Mouse (Mus musculus) kidney, postnatal 36 days (tissue): ENCODE measurements around the gene Tsc1.

Experiments used
- DNase-seq, 2 experiments: peaks; one replicate each; pipeline ENCODE4 v3.0.0; 2021 to 2022; ENCODE audit warnings: mixed read lengths in 2 of 2

Tsc1 gene

DNA sequence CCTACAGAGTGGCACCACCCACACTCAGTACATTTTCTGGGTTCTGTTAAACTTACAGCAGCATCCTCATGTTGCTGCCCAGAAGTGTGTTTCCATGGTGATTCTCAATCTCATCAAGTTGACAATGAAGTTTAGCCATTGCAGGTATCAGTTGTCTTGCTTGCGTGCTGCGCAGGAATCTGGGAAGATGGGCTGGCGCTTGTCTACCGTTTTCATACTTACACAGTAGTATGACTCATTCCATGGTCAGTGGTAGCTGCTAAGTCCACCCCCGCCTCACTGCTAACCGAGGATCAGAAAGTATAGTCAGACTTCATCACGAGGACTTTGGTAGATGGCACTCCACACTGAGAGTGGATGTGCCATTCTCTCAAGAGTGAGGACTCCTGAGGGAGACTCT lies 12.3 kb downstream of the Tsc1 start:
- no peak for DNase-seq

DNA sequence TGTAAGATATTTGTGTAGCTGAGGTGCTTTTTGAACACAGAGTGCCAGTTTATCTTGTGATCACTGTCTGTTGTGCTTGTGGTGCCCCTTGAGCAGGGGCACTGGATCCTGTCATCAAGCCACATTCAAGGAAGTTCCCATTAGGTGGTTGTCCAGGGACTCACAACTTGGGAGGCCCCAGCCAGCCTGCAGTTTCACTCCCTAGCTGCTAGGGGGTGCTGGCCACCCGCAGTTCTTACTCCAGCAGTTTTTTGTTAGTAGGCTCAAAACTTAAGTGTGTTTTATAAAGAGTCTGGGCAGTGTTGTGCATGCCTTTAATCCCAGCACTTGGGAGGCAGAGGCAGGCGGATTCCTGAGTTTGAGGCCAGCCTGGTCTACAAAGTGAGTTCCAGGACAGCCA lies 13.3 kb downstream of the Tsc1 start:
- DNase-seq = peak; percentile 33 to 61

DNA sequence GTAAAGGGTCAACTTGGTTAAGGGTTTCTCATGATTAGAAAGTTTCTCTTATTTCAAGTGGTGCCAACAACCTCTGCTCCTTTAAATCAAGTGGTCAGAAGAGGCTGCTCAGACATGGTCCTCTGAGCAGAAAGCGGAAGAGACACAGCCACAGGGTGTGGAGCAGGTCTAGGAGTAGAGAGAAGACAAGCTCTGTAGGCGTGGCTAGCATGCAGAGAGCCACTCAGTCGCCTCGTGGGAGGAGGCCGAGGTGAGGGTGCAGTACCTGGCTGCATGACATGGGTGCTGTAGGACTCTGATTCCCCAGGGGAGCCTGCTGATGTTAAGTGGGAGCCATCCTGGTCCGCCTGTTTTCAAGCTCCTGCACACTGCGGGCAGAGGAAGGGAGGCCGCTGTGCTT lies 15.2 kb downstream of the Tsc1 start:
- no peak for DNase-seq

DNA sequence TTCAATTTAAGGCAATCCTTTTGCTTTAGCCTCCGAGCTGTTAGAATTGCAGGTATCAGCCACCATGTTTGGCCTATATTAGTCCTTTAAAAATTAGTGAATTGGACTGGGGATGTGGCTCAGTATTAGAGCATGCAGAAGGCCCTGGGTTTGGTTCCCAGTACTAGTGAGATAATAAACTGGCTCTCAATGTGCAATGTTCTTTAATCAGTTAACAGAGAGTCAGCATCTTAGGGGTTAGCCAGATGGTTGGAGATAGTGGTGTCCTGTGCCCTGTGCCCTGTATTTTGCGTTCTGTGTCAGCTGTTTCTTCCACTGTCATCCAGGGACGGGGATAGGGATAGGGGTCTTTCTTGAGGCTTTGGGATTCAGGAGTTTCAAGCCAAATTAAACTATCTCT lies 21.9 kb downstream of the Tsc1 start:
- no peak for DNase-seq

DNA sequence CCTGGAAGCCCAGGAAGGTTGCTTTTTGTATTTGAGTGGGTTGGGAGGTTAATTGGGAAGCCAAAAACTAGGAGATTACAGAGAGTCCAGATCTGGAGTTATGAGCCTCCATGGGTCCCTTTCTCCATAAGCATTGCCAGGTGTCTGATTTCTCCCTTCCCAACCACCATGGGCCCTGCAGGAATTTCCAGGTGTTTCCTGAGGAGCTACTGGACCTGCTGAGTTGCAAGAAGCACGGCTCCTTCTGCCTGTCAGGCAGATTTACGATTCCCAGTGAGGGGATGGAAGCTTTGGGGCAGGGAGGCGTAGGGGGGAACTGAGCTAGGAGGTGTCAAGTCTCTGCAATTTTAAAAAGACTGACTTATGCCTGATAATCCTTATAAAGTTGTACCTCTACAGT lies 24.8 kb downstream of the Tsc1 start:
- no peak for DNase-seq

DNA sequence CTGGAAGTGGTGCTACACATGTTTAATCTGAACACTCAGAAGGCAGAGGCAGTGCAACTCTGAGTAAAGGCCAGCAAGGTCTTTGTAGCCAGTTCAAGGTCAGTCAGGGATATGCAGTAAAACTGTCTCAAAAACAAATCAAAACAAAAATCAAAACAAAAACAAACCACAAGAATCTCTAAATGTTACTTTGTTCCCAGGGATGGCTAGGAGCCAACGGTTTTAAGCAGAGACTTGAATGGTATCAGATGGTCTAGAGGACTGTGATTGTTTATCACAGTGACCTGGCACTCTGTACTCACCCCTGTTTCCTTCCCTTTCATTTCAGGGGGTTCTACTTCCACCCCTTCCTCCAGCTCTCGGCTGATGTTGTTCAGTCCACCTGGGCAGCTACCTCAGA lies 30.4 kb downstream of the Tsc1 start:
- DNase-seq = peak; percentile 29 to 40

DNA sequence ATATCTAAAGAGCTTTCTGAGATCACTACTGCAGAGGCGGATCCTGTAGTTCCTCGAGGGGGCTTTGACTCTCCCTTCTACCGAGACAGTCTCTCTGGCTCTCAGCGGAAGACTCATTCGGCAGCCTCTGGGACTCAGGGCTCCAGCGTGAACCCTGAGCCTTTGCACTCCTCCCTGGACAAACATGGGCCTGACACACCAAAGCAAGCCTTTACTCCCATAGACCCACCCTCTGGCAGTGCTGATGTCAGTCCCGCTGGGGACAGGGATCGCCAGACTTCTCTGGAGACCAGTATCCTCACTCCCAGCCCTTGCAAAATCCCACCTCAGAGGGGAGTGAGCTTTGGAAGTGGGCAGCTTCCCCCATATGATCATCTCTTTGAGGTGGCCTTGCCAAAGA lies 35.0 kb downstream of the Tsc1 start:
- no peak for DNase-seq

DNA sequence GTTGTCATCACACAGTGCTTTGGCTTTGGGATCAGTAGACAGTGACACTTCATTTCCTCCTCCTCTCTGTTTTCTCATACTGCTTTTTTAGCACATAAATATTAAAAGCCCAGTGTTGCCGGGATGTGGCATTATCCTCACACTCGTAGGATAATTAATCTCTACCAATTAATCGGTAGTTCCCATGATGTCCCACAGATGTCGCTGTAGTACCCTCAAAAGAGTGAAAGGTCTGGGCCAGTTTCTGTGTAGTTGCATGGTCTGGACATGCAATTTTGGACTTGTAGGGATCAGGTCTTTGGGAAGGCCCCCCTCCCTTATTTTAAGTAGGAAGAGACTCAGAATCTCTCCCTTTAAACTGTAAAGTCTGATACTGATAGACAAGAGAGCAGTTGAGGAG lies 39.7 kb downstream of the Tsc1 start:
- DNase-seq = peak; percentile 42 to 64

DNA sequence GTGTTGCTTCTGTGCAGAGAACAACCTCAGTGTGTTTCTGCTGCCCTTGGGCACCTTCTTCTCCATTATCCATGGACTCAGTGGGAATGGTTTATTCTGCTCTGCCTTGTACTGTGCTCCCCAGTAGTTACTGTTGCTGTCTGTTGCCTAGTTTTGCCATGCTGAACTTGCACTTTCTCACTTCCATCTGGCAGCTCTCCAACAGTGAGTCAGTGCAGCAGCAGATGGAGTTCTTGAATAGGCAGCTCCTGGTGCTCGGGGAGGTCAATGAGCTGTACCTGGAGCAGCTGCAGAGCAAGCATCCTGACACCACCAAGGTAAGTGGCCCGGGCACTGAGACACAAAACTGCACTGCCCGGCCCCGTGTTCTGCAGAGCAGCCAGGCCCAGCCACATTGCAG lies 40.7 kb downstream of the Tsc1 start:
- DNase-seq = peak; percentile 68 to 78

DNA sequence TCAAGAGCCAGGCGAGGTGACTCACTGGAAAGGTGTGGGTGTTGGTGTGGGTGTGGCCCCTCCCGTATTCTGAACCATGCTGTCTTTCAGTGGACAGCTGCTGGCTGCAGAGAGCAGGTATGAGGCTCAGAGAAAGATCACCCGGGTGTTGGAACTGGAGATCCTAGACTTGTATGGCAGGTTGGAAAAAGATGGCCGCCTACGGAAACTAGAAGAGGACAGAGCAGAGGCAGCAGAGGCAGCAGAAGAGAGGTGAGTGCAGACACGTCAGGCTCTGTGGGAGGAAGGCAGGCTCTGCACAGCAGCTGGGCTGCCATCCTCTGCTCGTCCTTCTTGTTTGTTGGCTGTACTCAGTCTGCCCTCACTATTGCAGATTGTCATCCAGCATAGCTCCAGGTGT lies 44.9 kb downstream of the Tsc1 start:
- no peak for DNase-seq

DNA sequence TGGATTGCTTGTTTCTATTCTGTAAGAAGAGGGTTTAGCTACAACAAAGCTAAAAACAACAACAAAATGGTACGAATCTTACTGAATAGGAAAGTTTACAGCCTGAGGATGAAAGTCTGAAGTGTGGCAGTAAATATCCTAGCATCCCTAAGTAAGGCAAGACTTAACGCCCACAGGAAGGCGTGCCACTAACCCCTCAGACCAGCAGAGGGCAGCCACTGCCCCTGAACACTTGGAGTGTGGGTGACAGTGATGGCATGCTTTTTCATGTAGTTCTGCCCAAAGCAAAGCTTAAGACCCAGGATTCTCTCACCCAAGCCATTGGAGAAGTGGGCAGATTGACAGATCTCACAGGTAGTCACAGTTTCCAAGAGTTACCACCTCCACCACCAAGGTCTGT lies 47.4 kb downstream of the Tsc1 start:
- peak in 1 of 2 experiments; percentile 59 for DNase-seq

DNA sequence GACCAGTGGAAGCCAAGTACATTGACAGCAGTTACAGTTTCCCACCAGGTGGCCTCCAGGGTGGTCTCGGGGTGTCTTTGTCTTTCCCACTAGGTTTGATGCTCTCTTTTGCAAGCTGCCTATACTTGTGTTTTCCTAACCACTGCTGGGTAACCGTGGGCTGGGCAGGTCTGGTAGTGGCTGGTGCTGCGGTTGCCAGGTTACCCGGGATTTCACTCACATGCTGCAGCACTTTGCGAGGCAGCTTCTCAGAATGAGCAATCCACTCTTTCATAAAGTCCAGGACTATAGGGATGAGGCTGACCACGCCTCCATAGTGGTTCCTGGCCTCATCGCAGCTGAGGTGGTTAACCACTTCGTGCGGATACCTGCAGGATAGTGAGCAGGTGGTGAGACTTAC lies 51.7 kb downstream of the Tsc1 start:
- no peak for DNase-seq

DNA sequence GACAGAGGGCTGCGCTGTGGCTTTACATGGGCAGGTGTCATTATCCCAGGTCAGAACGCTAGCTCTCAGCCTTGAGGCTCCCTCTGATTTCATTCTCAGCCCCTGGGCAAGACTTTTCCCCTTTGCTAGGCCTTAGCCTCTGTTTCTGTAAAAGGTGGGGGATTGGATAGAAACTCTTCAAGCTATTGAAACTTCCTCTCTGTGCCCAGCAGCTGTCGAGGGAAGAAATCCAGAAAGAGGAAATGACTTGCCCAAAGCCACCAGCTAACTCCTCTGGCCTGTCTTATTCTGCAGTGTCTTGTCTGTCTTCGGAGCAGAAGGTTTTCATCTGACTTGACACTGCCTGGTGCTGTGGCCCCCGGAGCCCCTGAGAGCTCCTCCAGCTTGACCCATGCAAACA lies 57.5 kb downstream of the Tsc1 start:
- no peak for DNase-seq

DNA sequence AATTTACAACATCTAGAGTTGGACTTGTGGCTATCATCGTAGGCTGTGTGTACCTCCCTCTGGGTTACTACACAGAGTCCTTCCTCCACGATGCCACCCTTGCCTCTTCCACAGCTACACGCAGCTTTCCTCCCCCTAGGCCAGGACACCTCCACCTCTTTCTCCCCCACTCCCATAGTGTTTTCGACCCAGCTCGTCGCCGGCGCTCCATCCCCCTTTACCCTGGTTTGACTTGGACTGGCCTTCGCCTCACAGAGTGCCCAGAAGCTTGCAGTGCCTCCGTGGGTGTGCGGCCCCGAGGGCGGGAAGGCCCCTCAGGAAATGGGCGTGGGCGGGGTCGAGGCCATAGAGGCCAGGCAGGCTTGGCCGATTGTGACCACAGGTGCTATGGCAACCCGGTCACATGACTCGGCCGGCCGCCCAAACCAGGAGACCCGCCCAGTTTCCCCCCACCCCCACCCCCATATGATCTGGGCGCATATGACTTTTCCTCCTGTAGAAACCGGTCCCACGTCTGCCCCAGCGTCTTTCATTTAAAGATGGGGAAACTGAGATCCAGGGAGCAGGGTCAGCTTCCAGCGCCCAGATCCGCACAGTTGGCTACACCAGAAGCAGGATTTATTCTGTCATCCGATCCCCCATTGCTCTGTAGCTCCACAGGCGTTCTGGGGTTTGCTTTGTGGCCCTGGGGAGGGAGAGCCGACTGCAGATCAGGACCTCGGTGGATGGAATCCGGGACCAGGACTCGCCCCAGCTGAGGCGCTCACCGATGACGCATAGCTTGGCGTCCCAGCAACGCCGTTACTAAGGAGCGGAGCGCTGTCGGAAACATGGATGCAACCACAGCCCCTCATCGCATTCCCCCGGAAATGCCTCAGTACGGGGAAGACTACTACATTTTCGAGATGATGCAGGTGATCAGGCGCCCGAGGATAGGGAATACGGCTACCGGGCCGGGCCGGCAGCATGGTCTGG lies 58.6 kb downstream of the Tsc1 start, which contains the start of the genes Spaca9 and Ak8:
Spaca9 (minus strand) TSS at position 367 of the 975 bp plus-strand sequence.
Ak8 (plus strand) TSS at position 804 of the 975 bp plus-strand sequence.
- peak; percentile 70 to 88 for DNase-seq

DNA sequence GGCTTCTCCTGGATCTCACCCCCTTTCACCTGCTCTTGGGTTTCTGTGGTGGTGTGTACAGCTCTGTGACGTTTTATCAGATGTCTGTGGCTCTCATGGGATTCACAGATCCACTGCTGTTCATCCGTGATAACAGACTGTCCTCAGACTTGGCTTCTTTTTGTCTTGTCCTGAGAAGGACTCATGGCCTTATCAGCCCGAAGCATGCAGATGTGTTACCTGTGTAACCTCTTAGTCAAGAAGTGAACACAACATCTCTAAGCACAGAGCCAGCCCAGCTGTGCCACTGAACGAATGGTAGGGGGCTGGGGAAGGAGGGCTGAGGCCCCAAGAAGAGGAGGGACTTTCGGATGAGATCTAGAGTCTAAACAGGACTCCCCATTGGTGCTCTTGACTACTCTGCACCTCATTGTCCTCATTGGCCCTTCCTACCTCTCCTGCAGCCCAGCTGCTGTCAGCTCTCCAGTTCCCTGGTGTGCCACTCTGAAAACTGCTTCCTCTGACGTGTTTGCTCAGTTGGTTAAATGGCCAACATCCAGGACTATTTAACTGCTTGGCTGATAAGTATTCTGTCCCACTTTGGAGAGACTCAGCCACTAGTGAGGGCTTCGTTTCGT lies 60.7 kb downstream of the Tsc1 start:
- no peak for DNase-seq

DNA sequence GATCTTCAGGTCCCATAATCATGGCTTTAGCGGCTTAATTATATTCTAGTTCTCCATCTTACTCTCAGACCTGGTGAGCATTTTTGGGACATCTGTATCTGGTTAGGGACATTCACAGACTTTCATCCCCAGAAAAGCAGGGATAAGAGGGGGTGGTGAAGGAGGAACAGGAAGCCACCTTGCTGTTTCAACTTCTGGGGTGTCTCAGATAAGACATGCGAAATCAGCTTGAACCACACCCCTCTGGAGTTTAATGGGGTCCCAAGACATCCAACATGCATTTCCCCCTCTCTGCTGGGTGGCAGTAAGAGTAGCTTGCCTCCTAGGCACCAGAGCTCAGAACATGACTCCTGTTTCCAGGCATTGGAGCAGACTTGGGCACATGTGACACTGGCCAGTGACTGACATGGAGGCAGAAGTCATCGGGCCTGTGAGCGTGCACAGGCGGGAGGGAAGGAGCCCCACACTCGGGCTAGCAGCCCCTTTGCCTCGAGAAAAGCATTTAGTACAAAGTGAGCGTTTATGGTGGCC lies 65.1 kb downstream of the Tsc1 start:
- DNase-seq = no peak

DNA sequence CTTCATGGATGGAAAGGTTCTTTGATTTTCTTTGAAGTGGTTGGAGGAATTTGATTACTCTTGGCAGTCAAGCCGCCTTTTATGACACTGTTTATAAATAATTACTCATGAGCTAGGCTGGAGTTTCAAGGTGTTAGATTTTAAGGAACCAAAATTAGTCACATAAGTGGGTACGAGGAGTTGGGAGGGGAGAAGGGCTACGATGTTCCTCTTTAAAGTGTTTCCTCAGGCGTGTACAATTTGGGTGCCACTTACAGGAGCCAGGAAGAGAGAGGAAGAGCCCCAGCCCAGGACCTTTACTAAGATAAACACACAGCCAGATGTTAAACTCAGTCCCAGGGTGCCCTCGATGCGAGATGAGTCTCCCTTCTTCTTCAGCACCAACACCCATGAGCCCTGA lies 65.8 kb downstream of the Tsc1 start:
- DNase-seq = no peak

DNA sequence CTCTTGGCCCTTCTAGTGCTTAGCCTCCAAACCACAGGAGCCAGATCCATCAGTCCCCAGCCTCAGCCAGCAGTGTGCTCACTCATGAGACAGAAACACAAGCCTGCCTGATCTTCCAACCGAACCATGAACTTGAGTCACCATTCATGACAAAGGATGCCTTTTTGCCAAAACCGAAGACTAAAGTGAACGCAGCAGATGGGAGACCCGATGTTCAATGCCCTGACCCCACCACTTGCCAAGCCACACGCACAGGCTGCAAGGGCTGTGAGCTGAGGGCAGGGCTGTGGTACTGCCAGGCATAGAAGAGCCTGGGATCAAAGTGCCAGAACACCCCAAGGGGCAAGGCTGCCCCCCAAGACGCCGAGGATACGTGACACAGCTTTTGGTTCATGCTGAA lies 72.0 kb downstream of the Tsc1 start:
- no peak for DNase-seq

DNA sequence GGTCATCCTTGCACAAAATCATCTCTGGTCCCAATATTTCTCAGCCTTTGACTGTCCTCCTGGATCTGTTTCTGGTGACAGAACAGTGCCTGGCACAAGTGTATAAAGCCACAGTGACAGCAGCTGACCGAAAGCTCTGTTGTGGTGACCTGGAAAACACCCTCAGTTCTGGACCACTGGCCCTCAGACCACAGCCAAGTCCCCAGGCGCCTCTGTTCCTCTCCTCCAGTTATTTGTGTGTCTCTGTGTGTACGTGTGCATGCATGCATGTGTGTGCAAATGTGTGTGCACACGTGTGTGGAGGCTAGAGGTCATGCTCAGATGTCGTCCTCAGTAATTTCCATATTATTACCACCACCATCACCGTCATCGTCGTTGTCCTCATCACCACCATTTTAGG lies 81.4 kb downstream of the Tsc1 start:
- DNase-seq = no peak

DNA sequence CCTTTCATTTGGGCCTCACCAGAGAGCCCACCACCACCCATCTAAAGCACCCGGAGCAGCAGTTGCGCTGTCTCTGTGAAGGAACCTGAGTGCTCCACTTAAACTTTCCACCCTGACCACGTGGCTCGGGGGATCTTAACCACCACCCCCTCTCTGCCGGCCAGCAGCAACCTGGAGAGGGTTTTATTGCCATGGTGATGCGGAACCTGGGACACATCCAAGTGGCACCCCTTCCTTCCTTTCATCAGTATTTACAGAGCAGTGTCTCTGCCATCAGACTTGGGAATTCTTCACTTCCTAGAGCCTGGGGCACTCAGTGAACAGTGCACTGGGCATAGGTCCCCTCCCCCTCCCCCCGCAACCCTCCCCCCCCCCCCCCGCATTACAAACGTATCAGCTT lies 82.9 kb downstream of the Tsc1 start:
- no peak for DNase-seq

DNA sequence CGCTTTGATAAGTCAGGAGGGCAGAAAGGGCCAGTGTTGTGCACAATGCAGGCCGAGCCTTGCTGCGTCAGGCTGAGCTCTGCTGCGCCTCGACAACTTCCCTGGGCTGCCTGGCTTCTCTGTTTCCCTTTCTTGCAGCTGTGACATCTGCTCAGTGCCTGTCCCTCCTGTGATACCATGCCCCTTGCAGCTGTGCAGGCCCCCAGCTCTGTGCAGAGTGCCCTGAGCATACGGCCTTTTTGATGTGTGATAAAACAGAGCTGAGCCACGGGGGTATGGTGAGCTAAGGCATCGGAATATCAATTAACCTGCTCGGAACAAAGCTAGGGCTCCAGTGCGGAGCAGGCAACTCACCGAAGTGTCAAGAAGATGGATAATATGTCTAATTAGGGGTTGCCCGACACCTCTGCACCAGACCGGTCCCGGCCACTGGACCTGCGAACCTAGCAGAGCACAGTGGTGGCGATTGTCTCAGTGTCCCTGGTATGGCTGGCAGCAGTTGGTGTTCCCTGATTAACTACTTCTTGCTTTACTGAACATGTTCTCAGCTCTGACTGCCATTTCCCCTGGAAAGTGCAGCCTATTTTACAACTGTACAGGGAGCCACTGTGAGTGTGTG lies 86.9 kb downstream of the Tsc1 start:
- no peak for DNase-seq

DNA sequence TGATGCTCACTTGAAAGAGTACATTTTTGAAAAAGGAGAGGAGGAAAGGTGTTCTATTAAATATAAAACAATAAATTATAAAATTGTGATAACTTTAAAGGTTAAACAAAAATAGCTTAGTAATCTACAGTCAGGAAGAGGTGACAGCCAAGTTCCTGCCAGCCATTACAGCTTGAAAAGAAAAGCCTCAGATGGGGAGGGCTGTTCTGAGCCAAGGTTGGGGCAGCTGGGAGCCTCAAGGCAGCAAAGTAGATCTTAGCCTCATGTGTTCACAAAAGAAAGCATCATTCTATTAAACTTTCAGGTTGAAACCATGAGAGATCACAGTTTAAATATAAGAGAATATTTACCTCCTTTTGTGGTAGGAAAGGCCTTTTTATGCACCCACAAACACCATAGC lies 89.6 kb downstream of the Tsc1 start:
- DNase-seq = no peak

DNA sequence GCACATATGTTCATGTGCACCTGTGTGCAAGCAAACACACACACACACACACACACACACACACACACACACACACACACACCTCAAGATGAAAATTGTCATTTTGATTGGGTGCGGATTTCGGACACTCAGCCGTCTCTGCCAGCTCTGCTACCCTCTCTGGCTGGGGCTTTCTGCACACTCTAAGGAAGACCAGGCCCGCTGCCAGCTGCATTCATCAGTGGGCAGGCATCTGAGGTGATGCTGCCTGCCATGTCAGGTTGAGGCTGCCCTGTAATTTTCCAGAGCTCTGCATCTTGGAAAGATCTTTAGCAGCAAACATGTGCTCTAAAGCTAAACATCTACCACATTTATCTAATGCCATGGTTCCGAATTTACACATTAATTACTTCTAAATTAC lies 96.1 kb downstream of the Tsc1 start:
- no peak for DNase-seq

DNA sequence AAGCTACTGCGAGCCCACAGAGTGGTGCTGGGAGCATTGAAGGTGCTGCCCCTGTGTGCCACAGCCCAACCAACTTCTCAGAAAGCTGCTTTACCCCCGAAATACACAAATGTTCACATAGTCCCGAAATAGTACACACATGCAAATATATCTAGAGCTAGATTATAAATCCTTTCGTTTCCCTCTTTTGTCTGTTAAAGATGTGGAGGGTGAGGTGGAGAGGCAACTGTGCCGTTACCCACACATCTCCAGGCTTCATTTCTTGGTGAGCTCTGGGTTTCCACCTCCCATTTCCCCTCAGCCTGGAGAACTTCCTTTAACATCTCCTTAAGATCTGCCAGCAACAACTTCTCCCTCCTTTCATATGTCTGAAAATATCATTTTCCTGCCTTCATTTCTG lies 99.1 kb downstream of the Tsc1 start:
- no peak for DNase-seq
